Comparison of ENCODE assay signal across 18 mouse cellular contexts in genomic region chr15:100891962-100892361, GRCm38 (mm10). TPM values are rescaled to one million over a fixed set of nuclear protein-coding genes. Genes with fewer than 3 reads are reported as not detected.
DNase-seq lines count a peak whose midpoint lies in the region; ATAC-seq and TF ChIP-seq lines count a peak whose summit lies in the region.
"Had no signal": no experiment of that assay in that cellular context is flagged by ENCODE, and none has a peak within 500 bp of the region (broad histone marks: within the 10 kb centered on the region; RNA-seq: fewer than 3 reads in every experiment).

No protein-coding gene starts in this region.

- no peak for TF ChIP-seq EP300 in ES-Bruce4 (IDR thresholded peaks at IDR 0.05; ENCODE audit: insufficient read depth, low read depth, low read length)

- H3K36me3 ChIP-seq in kidney, embryonic 16.5 days (ENCODE audit: insufficient read depth, low read length), result peaks cover 8% of the 10 kb centered on the region; the same call in 1 of the 2 replicates
- H3K36me3 ChIP-seq in ES-Bruce4 (ENCODE audit: control insufficient read depth, insufficient read depth, low read length, poor library complexity, severe bottlenecking), result no peaks in the 10 kb centered on the region
- H3K36me3 ChIP-seq in midbrain, embryonic 16.5 days (ENCODE audit: control insufficient read depth, insufficient read depth, low read length), result peaks cover 4% of the 10 kb centered on the region; the same call in 1 of the 2 replicates
- H3K36me3 ChIP-seq: heart, embryonic 10.5 days; liver, embryonic 12.5 days had no signal

- no peak overlapping the region for H3K27ac ChIP-seq in kidney, embryonic 16.5 days (ENCODE audit: low read length)
- no peak overlapping the region for H3K27ac ChIP-seq in ES-Bruce4 (ENCODE audit: insufficient read depth, low read length)
- H3K27ac ChIP-seq in midbrain, embryonic 16.5 days (ENCODE audit: low read length), result no peak overlapping the region
- H3K27ac ChIP-seq in layer of hippocampus, adult 2 months, result no peak overlapping the region
- H3K27ac ChIP-seq: embryonic facial prominence, embryonic 12.5 days; heart, embryonic 10.5 days; liver, embryonic 12.5 days had no signal

- H3K4me2 ChIP-seq in kidney, embryonic 16.5 days (replicated peaks; ENCODE audit: low read depth, low read length), result peak overlapping the region; percentile 19
- H3K4me2 ChIP-seq in midbrain, embryonic 16.5 days (ENCODE audit: low read length), result peak overlapping the region; percentile 30
- H3K4me2 ChIP-seq: embryonic facial prominence, embryonic 12.5 days; liver, embryonic 12.5 days had no signal

- H3K4me1 ChIP-seq in kidney, embryonic 16.5 days (ENCODE audit: insufficient read depth, low read length), result no peaks in the 10 kb centered on the region; the same call in 1 of the 2 replicates
- no peaks in the 10 kb centered on the region for H3K4me1 ChIP-seq in ES-Bruce4 (ENCODE audit: control insufficient read depth, insufficient read depth, low read length)
- peaks cover 7% of the 10 kb centered on the region; the same call in 1 of the 2 replicates for H3K4me1 ChIP-seq in midbrain, embryonic 16.5 days (ENCODE audit: control insufficient read depth, insufficient read depth, low read length)
- H3K4me1 ChIP-seq: embryonic facial prominence, embryonic 12.5 days; heart, embryonic 10.5 days; liver, embryonic 12.5 days had no signal

- ATAC-seq in kidney, embryonic 16.5 days (ENCODE audit: low FRiP score, low TSS enrichment), result 0 out of 2 replicates have a peak, but pooled peaks have one; percentile 19
- peak; percentile 54; the same call in 1 of the 2 replicates for ATAC-seq in midbrain, embryonic 16.5 days
- ATAC-seq: liver, embryonic 12.5 days; Patski had no signal

- no peak overlapping the region for H3K9ac ChIP-seq in kidney, embryonic 16.5 days (replicated peaks; ENCODE audit: low read length)
- H3K9ac ChIP-seq in ES-Bruce4 (ENCODE audit: low read depth, poor library complexity, severe bottlenecking), result no peak overlapping the region
- H3K9ac ChIP-seq in midbrain, embryonic 16.5 days (ENCODE audit: low read depth, low read length), result no peak overlapping the region
- H3K9ac ChIP-seq: embryonic facial prominence, embryonic 12.5 days; liver, embryonic 12.5 days had no signal

- peaks cover 8% of the 10 kb centered on the region; the same call in 1 of the 2 replicates for H3K9me3 ChIP-seq in kidney, embryonic 16.5 days (ENCODE audit: low read length)
- no peaks in the 10 kb centered on the region for H3K9me3 ChIP-seq in ES-Bruce4 (replicated peaks; ENCODE audit: control insufficient read depth, insufficient read depth, low read length, poor library complexity, severe bottlenecking)
- peaks cover 7% of the 10 kb centered on the region; the same call in 1 of the 2 replicates for H3K9me3 ChIP-seq in midbrain, embryonic 16.5 days (replicated peaks; ENCODE audit: control insufficient read depth, low read length, poor library complexity, severe bottlenecking)
- H3K9me3 ChIP-seq: embryonic facial prominence, embryonic 12.5 days; heart, embryonic 10.5 days; liver, embryonic 12.5 days had no signal

- TF ChIP-seq CTCF in ES-Bruce4 (IDR thresholded peaks at IDR 0.05; ENCODE audit: low read depth, low read length), result no peak
- no peak for TF ChIP-seq CTCF in layer of hippocampus, adult 2 months (conservative IDR thresholded peaks at IDR 0.05)

- no peak for TF ChIP-seq POLR2A in ES-Bruce4 (IDR thresholded peaks at IDR 0.05; ENCODE audit: insufficient read depth, low read length)

- DNase-seq in kidney, postnatal 36 days, result no peak
- DNase-seq in R1 (ENCODE audit: low read depth, low spot score), result peak; percentile 38
- DNase-seq in layer of hippocampus, adult 2 months (ENCODE audit: low spot score in 2 of 2), result no peak
- no peak for DNase-seq in gastrocnemius, adult 8-10 months (ENCODE audit: low spot score in 2 of 2)
- DNase-seq: adrenal gland, postnatal 10 days; gastrocnemius, postnatal 14 days; heart, postnatal 4 days; kidney, adult 9 months; left cerebral cortex, postnatal 4 days; lung, postnatal 4 days; thymus, adult 2 months had no signal

- no peaks in the 10 kb centered on the region for H3K27me3 ChIP-seq in kidney, embryonic 16.5 days (ENCODE audit: insufficient read depth, low read length)
- H3K27me3 ChIP-seq in ES-Bruce4 (ENCODE audit: control insufficient read depth, insufficient read depth, low read length, poor library complexity, severe bottlenecking), result no peaks in the 10 kb centered on the region
- H3K27me3 ChIP-seq in midbrain, embryonic 16.5 days (ENCODE audit: control insufficient read depth, insufficient read depth, low read depth, low read length), result no peaks in the 10 kb centered on the region
- H3K27me3 ChIP-seq: embryonic facial prominence, embryonic 12.5 days; liver, embryonic 12.5 days; Patski had no signal

- WGBS in kidney, embryonic 16.5 days, result 54% methylated on average over 13 of the region's 13 CpGs
- 48% methylated on average over 13 of the region's 13 CpGs for WGBS in midbrain, embryonic 16.5 days

- H3K4me3 ChIP-seq in kidney, embryonic 16.5 days (ENCODE audit: low read length), result no peak overlapping the region
- H3K4me3 ChIP-seq in ES-Bruce4 (ENCODE audit: low read depth, low read length), result peak overlapping the region; percentile 13; the same call in 1 of the 2 replicates
- H3K4me3 ChIP-seq in midbrain, embryonic 16.5 days (ENCODE audit: low read depth, low read length), result peak overlapping the region; percentile 3; the same call in 1 of the 2 replicates
- no peak overlapping the region for H3K4me3 ChIP-seq in layer of hippocampus, adult 2 months
- H3K4me3 ChIP-seq: embryonic facial prominence, embryonic 12.5 days; heart, embryonic 10.5 days; liver, embryonic 12.5 days had no signal

RNA-seq across cellular contexts. Expression of gene Scn8a, which starts 22.3 kb away (rescaled TPM):
- polyA plus RNA-seq in kidney, embryonic 16.5 days (2015; fragmentation: Nextera tagmentation; extraction: Ambion mirVana), result 8.1 and 8.2 TPM in 2 replicates
- polyA plus RNA-seq in ES-Bruce4 (2011; ENCODE audit: insufficient read depth, insufficient read length, low read depth, missing spikeins), result 7.0 and 8.9 TPM in 2 replicates
- 18.1 and 24.4 TPM in 2 replicates for polyA plus RNA-seq in midbrain, embryonic 16.5 days (2015; fragmentation: Nextera tagmentation; extraction: Ambion mirVana)
- total RNA-seq in layer of hippocampus, adult 2 months (2021), result 100 to 1,000 TPM; 245 to 263 TPM
- total RNA-seq in gastrocnemius, adult 8-10 months (2022), result under 1 TPM in 3 of 4 experiments, not detected in 1; 0.12 to 0.22 (median 0.20) TPM

Comparison
In these comparisons a context has a peak if more than half of its experiments do, and no peak if none do; other contexts are left out.
1. H3K4me3 ChIP-seq: peak in ES-Bruce4 (single experiment) and midbrain, embryonic 16.5 days (single experiment); none in kidney, embryonic 16.5 days (single experiment) and layer of hippocampus, adult 2 months (single experiment).